Mouse (Mus musculus): ENCODE results near the gene Slc25a23. TPM values are rescaled to one million over a fixed set of nuclear protein-coding genes. Genes with fewer than 3 reads are reported as not detected.

The Slc25a23 gene
- polyA plus RNA-seq, 1 experiment: 0.26 TPM

DNA sequence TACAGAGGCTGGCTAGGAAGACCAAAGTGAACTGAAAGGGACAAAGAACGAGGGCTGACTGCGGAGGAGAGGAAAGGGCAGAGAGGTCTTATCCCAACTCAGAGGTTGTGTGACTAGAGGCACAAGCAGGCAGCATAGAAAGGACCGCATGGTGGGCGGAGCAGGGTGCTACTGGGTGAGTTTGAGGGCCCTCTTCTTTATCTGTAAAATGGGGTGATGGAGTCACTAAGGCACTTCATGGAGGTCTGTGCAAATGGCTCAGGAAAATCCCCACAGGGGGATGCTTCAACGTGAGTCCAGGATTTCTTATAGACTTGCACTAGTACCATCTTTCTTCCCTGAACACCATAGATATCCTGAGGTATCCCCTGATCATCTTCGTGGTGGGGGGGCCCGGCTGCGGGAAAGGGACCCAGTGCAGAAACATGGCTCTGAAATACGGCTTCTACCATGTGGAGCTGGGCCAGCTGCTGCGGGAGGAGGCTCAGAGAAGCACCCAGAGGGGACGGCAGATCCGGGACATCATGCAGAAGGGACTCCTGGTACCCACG, 47.3 kb downstream of the Slc25a23 start:
- Histone ChIP-seq H3K4me3 (replicated peaks) (peak overlapping the region; percentile 83), H3K36me3 (ENCODE audit: control insufficient read depth) (peaks cover 25% of the 10 kb centered on the region), H3K4me1 (ENCODE audit: control insufficient read depth) (peaks cover 66% of the 10 kb centered on the region), H3K9me3 (ENCODE audit: control insufficient read depth, low read length) (no peaks in the 10 kb centered on the region), H3K27me3 (ENCODE audit: control insufficient read depth) (no peaks in the 10 kb centered on the region)
- no peak for TF ChIP-seq TAL1 (IDR thresholded peaks at IDR 0.05; ENCODE audit: low read length)
- TF ChIP-seq GATA1 (IDR thresholded peaks at IDR 0.05; ENCODE audit: low read length): no peak

- Histone ChIP-seq H3K4me3 (replicated peaks) (peak within 1 kb of the TSS; percentile 83), H3K4me1 (ENCODE audit: control insufficient read depth) (peaks cover 71% of the 10 kb centered on the region), H3K27me3 (ENCODE audit: control insufficient read depth) (no peaks in the 10 kb centered on the region), H3K36me3 (ENCODE audit: control insufficient read depth) (peaks cover 33% of the 10 kb centered on the region), H3K9me3 (ENCODE audit: control insufficient read depth, low read length) (no peaks in the 10 kb centered on the region)
- no peak for TF ChIP-seq GATA1 (IDR thresholded peaks at IDR 0.05; ENCODE audit: low read length)
- TF ChIP-seq TAL1 (IDR thresholded peaks at IDR 0.05; ENCODE audit: low read length): no peak
Observed at GRCm38 (mm10) chr17:57011236-57012141, 48.2 kb downstream of the Slc25a23 start, which contains the start of the genes Gtf2f1 and Gm17949. Gtf2f1 (minus strand) TSS chr17:57011288. Gm17949 (plus strand) TSS chr17:57011469.

DNA sequence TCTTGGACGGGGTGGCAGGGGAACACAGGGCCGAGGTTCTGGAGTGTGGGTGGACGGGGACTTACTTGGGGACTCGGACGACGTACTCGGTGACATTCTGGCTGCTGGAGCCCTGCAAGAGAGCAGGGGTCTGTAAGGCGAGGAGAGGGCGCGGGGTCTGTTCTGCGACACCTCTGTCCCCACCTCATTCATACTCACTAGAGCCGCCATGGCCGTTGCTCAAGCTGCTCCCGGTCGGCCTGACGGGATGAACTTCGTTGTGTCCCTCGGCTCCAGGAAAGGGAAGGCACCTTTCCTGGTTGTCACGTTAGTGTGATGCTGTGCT, 48.8 kb downstream of the Slc25a23 start:
- Histone ChIP-seq H3K27me3 (ENCODE audit: control insufficient read depth) (no peaks in the 10 kb centered on the region), H3K4me1 (ENCODE audit: control insufficient read depth) (peaks cover 67% of the 10 kb centered on the region), H3K9me3 (ENCODE audit: control insufficient read depth, low read length) (no peaks in the 10 kb centered on the region), H3K4me3 (replicated peaks) (peak overlapping the region; percentile 83), H3K36me3 (ENCODE audit: control insufficient read depth) (peaks cover 39% of the 10 kb centered on the region)
- TF ChIP-seq TAL1 (IDR thresholded peaks at IDR 0.05; ENCODE audit: low read length): no peak
- no peak for TF ChIP-seq GATA1 (IDR thresholded peaks at IDR 0.05; ENCODE audit: low read length)

GRCm38 (mm10) chr17:57007137-57007905, 52.3 kb downstream of the Slc25a23 start:
- peaks cover 75% of the 10 kb centered on the region for H3K4me1 ChIP-seq (ENCODE audit: control insufficient read depth)
- H3K36me3 ChIP-seq (ENCODE audit: control insufficient read depth): peaks cover 75% of the 10 kb centered on the region
- no peaks in the 10 kb centered on the region for H3K9me3 ChIP-seq (ENCODE audit: control insufficient read depth, low read length)
- TF ChIP-seq GATA1 (IDR thresholded peaks at IDR 0.05; ENCODE audit: low read length) (no peak), TAL1 (IDR thresholded peaks at IDR 0.05; ENCODE audit: low read length) (no peak)
- H3K27me3 ChIP-seq (ENCODE audit: control insufficient read depth): no peaks in the 10 kb centered on the region
- H3K4me3 ChIP-seq (replicated peaks): no peak overlapping the region

DNA sequence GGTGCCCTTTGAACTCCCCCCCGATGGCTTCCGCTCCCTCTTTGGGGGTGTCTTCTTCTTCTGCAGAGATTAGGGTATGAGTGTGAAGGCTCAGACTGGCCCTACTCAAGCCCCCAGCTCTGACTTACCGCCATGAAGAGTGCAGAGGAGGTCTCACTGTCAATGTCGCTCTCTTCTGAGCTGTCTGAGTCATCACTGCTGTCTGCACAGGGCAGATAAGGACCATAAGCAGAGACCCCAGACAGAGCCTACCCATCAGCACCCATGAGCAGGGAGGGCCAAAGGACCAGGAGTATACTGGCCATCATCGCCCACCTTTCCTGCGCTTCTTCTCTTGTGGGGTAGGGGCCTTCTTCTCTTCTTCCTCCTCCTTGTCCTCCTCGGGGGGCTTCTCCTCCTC, 55.7 kb downstream of the Slc25a23 start:
- no peaks in the 10 kb centered on the region for H3K27me3 ChIP-seq (ENCODE audit: control insufficient read depth)
- peaks cover 63% of the 10 kb centered on the region for H3K4me1 ChIP-seq (ENCODE audit: control insufficient read depth)
- H3K36me3 ChIP-seq (ENCODE audit: control insufficient read depth): peaks cover 97% of the 10 kb centered on the region
- H3K4me3 ChIP-seq (replicated peaks): no peak overlapping the region
- TF ChIP-seq TAL1 (IDR thresholded peaks at IDR 0.05; ENCODE audit: low read length) (no peak), GATA1 (IDR thresholded peaks at IDR 0.05; ENCODE audit: low read length) (no peak)
- H3K9me3 ChIP-seq (ENCODE audit: control insufficient read depth, low read length): peaks cover 2% of the 10 kb centered on the region; the same call in 1 of the 2 replicates

DNA sequence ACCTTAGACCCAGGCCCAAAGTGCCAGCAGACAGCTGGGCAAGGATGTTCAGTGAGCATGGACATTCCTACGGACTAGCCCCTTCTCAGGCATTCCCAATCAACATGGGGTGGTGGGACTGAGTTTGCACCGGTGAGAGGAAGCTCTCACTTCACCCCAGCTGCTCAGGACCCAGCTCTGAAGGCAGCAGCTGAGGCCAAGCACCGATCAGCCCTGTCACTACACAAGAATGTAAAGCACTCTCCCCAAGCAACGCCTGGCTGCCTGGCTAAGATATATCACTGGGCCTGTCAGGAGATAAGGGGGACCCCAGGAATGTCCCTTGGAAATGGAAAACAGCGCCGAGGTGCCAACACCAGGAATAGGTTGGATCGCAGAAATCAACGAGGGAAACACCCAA, 58.4 kb downstream of the Slc25a23 start:
- H3K36me3 ChIP-seq (ENCODE audit: control insufficient read depth): peaks cover 81% of the 10 kb centered on the region
- H3K4me3 ChIP-seq (replicated peaks): no peak overlapping the region
- H3K4me1 ChIP-seq (ENCODE audit: control insufficient read depth): peaks cover 63% of the 10 kb centered on the region
- peaks cover 2% of the 10 kb centered on the region; the same call in 1 of the 2 replicates for H3K9me3 ChIP-seq (ENCODE audit: control insufficient read depth, low read length)
- TF ChIP-seq GATA1 (IDR thresholded peaks at IDR 0.05; ENCODE audit: low read length): no peak
- no peak for TF ChIP-seq TAL1 (IDR thresholded peaks at IDR 0.05; ENCODE audit: low read length)
- H3K27me3 ChIP-seq (ENCODE audit: control insufficient read depth): no peaks in the 10 kb centered on the region

DNA sequence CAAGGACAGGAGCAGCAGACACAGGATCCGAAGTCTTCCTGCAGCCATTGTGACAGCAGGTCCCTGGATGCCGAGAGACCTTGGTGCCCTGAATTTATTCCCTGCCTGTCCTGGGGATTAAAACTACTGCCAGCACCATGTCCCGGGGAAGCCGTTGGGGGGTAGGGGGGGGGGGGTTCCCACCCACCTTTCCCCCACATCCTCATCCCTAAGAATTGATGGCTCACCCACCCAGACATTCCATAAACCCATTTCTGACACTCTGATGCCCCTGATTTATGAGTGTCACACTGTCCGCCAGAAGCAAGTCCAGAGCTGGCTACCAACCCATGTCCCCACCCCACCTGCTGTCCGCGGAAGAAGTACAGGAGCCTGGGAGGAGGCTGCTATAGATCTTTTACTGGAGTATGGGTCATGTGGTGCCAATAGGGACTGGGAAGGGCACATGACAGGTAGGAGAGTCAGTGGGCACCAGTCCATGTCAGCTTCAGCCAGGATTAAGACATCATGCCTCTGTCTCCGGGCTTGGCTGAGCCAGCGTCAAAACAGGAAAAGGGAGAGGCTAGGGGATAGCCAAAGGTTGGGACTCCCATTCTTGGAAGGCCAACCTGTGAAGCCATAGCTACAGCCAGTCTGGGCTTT, 59.6 kb downstream of the Slc25a23 start, which contains the start of gene Pspn:
Gene Pspn, minus strand, starts transcription at position 51 of the 642 bp plus-strand sequence.
- H3K9me3 ChIP-seq (ENCODE audit: control insufficient read depth, low read length): peaks cover 2% of the 10 kb centered on the region; the same call in 1 of the 2 replicates
- no peak within 1 kb of the TSS for H3K4me3 ChIP-seq (replicated peaks)
- H3K4me1 ChIP-seq (ENCODE audit: control insufficient read depth): peaks cover 60% of the 10 kb centered on the region
- TF ChIP-seq GATA1 (IDR thresholded peaks at IDR 0.05; ENCODE audit: low read length) (no peak), TAL1 (IDR thresholded peaks at IDR 0.05; ENCODE audit: low read length) (no peak)
- peaks cover 81% of the 10 kb centered on the region for H3K36me3 ChIP-seq (ENCODE audit: control insufficient read depth)
- no peaks in the 10 kb centered on the region for H3K27me3 ChIP-seq (ENCODE audit: control insufficient read depth)

GRCm38 (mm10) chr17:56999414-56999813, 60.2 kb downstream of the Slc25a23 start:
- Histone ChIP-seq H3K4me3 (replicated peaks) (no peak overlapping the region), H3K36me3 (ENCODE audit: control insufficient read depth) (peaks cover 81% of the 10 kb centered on the region), H3K4me1 (ENCODE audit: control insufficient read depth) (peaks cover 55% of the 10 kb centered on the region), H3K9me3 (ENCODE audit: control insufficient read depth, low read length) (peaks cover 2% of the 10 kb centered on the region; the same call in 1 of the 2 replicates), H3K27me3 (ENCODE audit: control insufficient read depth) (no peaks in the 10 kb centered on the region)
- TF ChIP-seq GATA1 (IDR thresholded peaks at IDR 0.05; ENCODE audit: low read length): no peak
- TF ChIP-seq TAL1 (IDR thresholded peaks at IDR 0.05; ENCODE audit: low read length): no peak
